8 mouse cellular contexts compared by ENCODE assay signal in genomic region chr8:117498915-117499540, GRCm38 (mm10). TPM values are rescaled to one million over a fixed set of nuclear protein-coding genes. Genes with fewer than 3 reads are reported as not detected.
A peak's percentile ranks its signal among the peaks of the same experiment; 100 is the strongest.
DNase-seq lines count a peak whose midpoint lies in the region; ATAC-seq and TF ChIP-seq lines count a peak whose summit lies in the region.

No protein-coding gene starts in this region.

- H3K9me3 ChIP-seq in embryonic facial prominence, embryonic 11.5 days (replicated peaks; ENCODE audit: control insufficient read depth, low read length) = no peaks in the 10 kb centered on the region
- H3K9me3 ChIP-seq in limb, embryonic 11.5 days (ENCODE audit: control insufficient read depth, low read length) = no peaks in the 10 kb centered on the region

- H3K9ac ChIP-seq in embryonic facial prominence, embryonic 11.5 days (replicated peaks; ENCODE audit: low read length) = no peak overlapping the region
- H3K9ac ChIP-seq in limb, embryonic 11.5 days (ENCODE audit: low read length) = no peak overlapping the region

- no peak for DNase-seq in lung, adult 2 months
- DNase-seq in lung, postnatal 36 days = no peak
- DNase-seq in embryonic facial prominence, embryonic 11.5 days (ENCODE audit: low spot score) = peak; percentile 18
- peak; percentile 32 for DNase-seq in limb, embryonic 11.5 days (ENCODE audit: low spot score)
- no peak for DNase-seq in cerebellum, postnatal 10 days
- DNase-seq in cerebellum, adult 9-11 months = no peak
- no peak for DNase-seq in urinary bladder, adult 2 months (ENCODE audit: low spot score)

- peak overlapping the region; percentile 100 for H3K4me2 ChIP-seq in embryonic facial prominence, embryonic 11.5 days (ENCODE audit: low read depth, low read length)
- H3K4me2 ChIP-seq in limb, embryonic 11.5 days (ENCODE audit: low read depth, severe bottlenecking) = peak overlapping the region; percentile 100

- peaks cover 17% of the 10 kb centered on the region for H3K27me3 ChIP-seq in embryonic facial prominence, embryonic 11.5 days (ENCODE audit: control insufficient read depth, insufficient read depth, low read length)
- H3K27me3 ChIP-seq in limb, embryonic 11.5 days (ENCODE audit: control insufficient read depth, insufficient read depth, low read length) = peaks cover 11% of the 10 kb centered on the region; the same call in 1 of the 2 replicates

- 0 out of 2 replicates have a peak, but pooled peaks cover 4% of the 10 kb centered on the region for H3K4me1 ChIP-seq in lung, adult 2 months (ENCODE audit: control insufficient read depth, insufficient read depth, low read length)
- no peaks in the 10 kb centered on the region for H3K4me1 ChIP-seq in embryonic facial prominence, embryonic 11.5 days (ENCODE audit: control insufficient read depth, insufficient read depth, low read length)
- peaks cover 6% of the 10 kb centered on the region; the same call in 1 of the 2 replicates for H3K4me1 ChIP-seq in limb, embryonic 11.5 days (ENCODE audit: control insufficient read depth, insufficient read depth, low read length)
- peaks cover 10% of the 10 kb centered on the region for H3K4me1 ChIP-seq in olfactory bulb, adult 2 months (ENCODE audit: control insufficient read depth, insufficient read depth, low read length)

- WGBS in lung, adult 2 months = 22% methylated on average over 20 of the region's 20 CpGs
- WGBS in embryonic facial prominence, embryonic 11.5 days = 5% methylated on average over 20 of the region's 20 CpGs
- 3% methylated on average over 20 of the region's 20 CpGs for WGBS in limb, embryonic 11.5 days
- WGBS in olfactory bulb, adult 2 months = 30% methylated on average over 20 of the region's 20 CpGs

- no peak overlapping the region for H3K27ac ChIP-seq in embryonic facial prominence, embryonic 11.5 days (replicated peaks; ENCODE audit: low read depth, low read length)
- H3K27ac ChIP-seq in limb, embryonic 11.5 days (replicated peaks; ENCODE audit: low read depth, low read length) = no peak overlapping the region
- no peak overlapping the region for H3K27ac ChIP-seq in olfactory bulb, adult 2 months (ENCODE audit: insufficient read depth, low read depth, low read length)

- H3K36me3 ChIP-seq in embryonic facial prominence, embryonic 11.5 days (replicated peaks; ENCODE audit: control insufficient read depth, insufficient read depth, low read depth, low read length) = no peaks in the 10 kb centered on the region
- H3K36me3 ChIP-seq in limb, embryonic 11.5 days (ENCODE audit: control insufficient read depth, insufficient read depth, low read length) = no peaks in the 10 kb centered on the region

- peak overlapping the region; percentile 65 for H3K4me3 ChIP-seq in lung, adult 2 months (replicated peaks; ENCODE audit: extremely low read depth, low read depth, low read length)
- H3K4me3 ChIP-seq in embryonic facial prominence, embryonic 11.5 days (ENCODE audit: low read depth, low read length) = peak overlapping the region; percentile 61
- peak overlapping the region; percentile 61 for H3K4me3 ChIP-seq in limb, embryonic 11.5 days (ENCODE audit: low read depth, low read length)
- H3K4me3 ChIP-seq in olfactory bulb, adult 2 months (ENCODE audit: insufficient read depth, low read depth, low read length) = peak overlapping the region; percentile 44; the same call in 1 of the 2 replicates

- no peak for TF ChIP-seq CTCF in lung, adult 2 months (IDR thresholded peaks at IDR 0.05; ENCODE audit: insufficient read depth, low read length)
- TF ChIP-seq CTCF in olfactory bulb, adult 2 months (IDR thresholded peaks at IDR 0.05; ENCODE audit: insufficient read depth, low read depth, low read length) = no peak

- ATAC-seq in embryonic facial prominence, embryonic 11.5 days (replicated peaks; ENCODE audit: insufficient number of reproducible peaks, low FRiP score, low TSS enrichment, low read depth) = no peak
- ATAC-seq in limb, embryonic 11.5 days (ENCODE audit: insufficient number of reproducible peaks, low FRiP score, low TSS enrichment, low read depth) = 0 out of 2 replicates have a peak, but pooled peaks have one; percentile 17

- TF ChIP-seq POLR2A in lung, adult 2 months (IDR thresholded peaks at IDR 0.05; ENCODE audit: borderline replicate concordance, extremely low read depth, low read depth, low read length) = no peak
- no peak for TF ChIP-seq POLR2A in olfactory bulb, adult 2 months (IDR thresholded peaks at IDR 0.05; ENCODE audit: insufficient read depth, low read depth, low read length)

RNA-seq across cellular contexts. Expression of gene Plcg2, which starts 0.9 kb away (rescaled TPM):
- polyA plus RNA-seq in lung, adult 2 months (2012; rRNA removed) = 9.6 and 11.5 TPM in 2 replicates
- 1.8 and 2.4 TPM in 2 replicates for polyA plus RNA-seq in embryonic facial prominence, embryonic 11.5 days (2014; fragmentation: Nextera tagmentation; extraction: Ambion mirVana)
- 2.8 and 3.3 TPM in 2 replicates for polyA plus RNA-seq in limb, embryonic 11.5 days (2014; fragmentation: Nextera tagmentation; extraction: Ambion mirVana)
- polyA plus RNA-seq in olfactory bulb, adult 2 months (2012; ENCODE audit: insufficient read depth, insufficient read length, low replicate concordance, missing spikeins) = not detected in 2 replicates
- 7.2 and 9.6 TPM in 2 replicates for polyA plus RNA-seq in urinary bladder, adult 2 months (2012; rRNA removed)

Comparison
In these comparisons a context has a peak if more than half of its experiments do, and no peak if none do; other contexts are left out.
1. DNase-seq: peak in embryonic facial prominence, embryonic 11.5 days (single experiment) and limb, embryonic 11.5 days (single experiment); none in lung, adult 2 months (single experiment), lung, postnatal 36 days (single experiment), cerebellum, postnatal 10 days (0 of 2), cerebellum, adult 9-11 months (single experiment) and urinary bladder, adult 2 months (single experiment).
2. Peak in every context shown above with its lines, with median percentiles within 50 percentile points of each other: H3K4me3 ChIP-seq.